8 mouse cellular contexts compared by ENCODE assay signal in genomic region chr12:36713866-36714662, GRCm38 (mm10).
DNase-seq lines count a peak whose midpoint lies in the region; ATAC-seq and TF ChIP-seq lines count a peak whose summit lies in the region.

No protein-coding gene starts in this region.

- no peaks in the 10 kb centered on the region for H3K27me3 ChIP-seq in forebrain, embryonic 16.5 days (replicated peaks; ENCODE audit: control insufficient read depth, insufficient read depth, low read length)
- H3K27me3 ChIP-seq in hindbrain, embryonic 15.5 days, result 0 out of 2 replicates have a peak, but pooled peaks cover 2% of the 10 kb centered on the region
- no peaks in the 10 kb centered on the region for H3K27me3 ChIP-seq in midbrain, embryonic 10.5 days (ENCODE audit: low read depth, poor library complexity, severe bottlenecking)
- no peaks in the 10 kb centered on the region for H3K27me3 ChIP-seq in stomach, postnatal 0 days (ENCODE audit: control insufficient read depth, insufficient read depth, low read length)

- intact Hi-C loops in left cerebral cortex, postnatal 4 days (cut with DNase I), result loop anchor here (5.0 to 10.0 kb wide), 4 partner anchors 471 to 1403 kb away; no protein-coding TSS in a partner anchor

- H3K9me3 ChIP-seq in forebrain, embryonic 16.5 days (ENCODE audit: control insufficient read depth, low read length), result no peaks in the 10 kb centered on the region
- no peaks in the 10 kb centered on the region for H3K9me3 ChIP-seq in hindbrain, embryonic 15.5 days
- no peaks in the 10 kb centered on the region for H3K9me3 ChIP-seq in midbrain, embryonic 10.5 days (replicated peaks)
- H3K9me3 ChIP-seq in stomach, postnatal 0 days (ENCODE audit: control insufficient read depth, low read length), result no peaks in the 10 kb centered on the region

- peak; percentile 69 for TF ChIP-seq CTCF in stomach, postnatal 0 days (IDR thresholded peaks at IDR 0.05; ENCODE audit: low read depth)

- H3K36me3 ChIP-seq in forebrain, embryonic 16.5 days (ENCODE audit: control insufficient read depth, insufficient read depth), result no peaks in the 10 kb centered on the region
- H3K36me3 ChIP-seq in hindbrain, embryonic 15.5 days, result no peaks in the 10 kb centered on the region
- no peaks in the 10 kb centered on the region for H3K36me3 ChIP-seq in midbrain, embryonic 10.5 days
- no peaks in the 10 kb centered on the region for H3K36me3 ChIP-seq in stomach, postnatal 0 days (ENCODE audit: control insufficient read depth, insufficient read depth, low read length)

- WGBS in forebrain, embryonic 16.5 days, result 25% methylated on average over 17 of the region's 17 CpGs
- WGBS in hindbrain, embryonic 15.5 days, result 27% methylated on average over 17 of the region's 17 CpGs
- WGBS in midbrain, embryonic 10.5 days, result 35% methylated on average over 17 of the region's 17 CpGs
- 14% methylated on average over 17 of the region's 17 CpGs for WGBS in stomach, postnatal 0 days

- no peaks in the 10 kb centered on the region for H3K4me1 ChIP-seq in brown adipose tissue, adult 24 weeks (ENCODE audit: control insufficient read depth, insufficient read depth, insufficient read length, low read length)
- no peaks in the 10 kb centered on the region; the same call in none of the 2 replicates for H3K4me1 ChIP-seq in forebrain, embryonic 16.5 days (replicated peaks; ENCODE audit: control insufficient read depth, insufficient read depth, low read length)
- H3K4me1 ChIP-seq in hindbrain, embryonic 15.5 days (replicated peaks), result no peaks in the 10 kb centered on the region
- peaks cover 3% of the 10 kb centered on the region for H3K4me1 ChIP-seq in midbrain, embryonic 10.5 days
- no peaks in the 10 kb centered on the region for H3K4me1 ChIP-seq in stomach, postnatal 0 days (replicated peaks; ENCODE audit: control insufficient read depth, insufficient read depth)

- peak overlapping the region; percentile 49 for H3K4me2 ChIP-seq in forebrain, embryonic 16.5 days (ENCODE audit: low read length)
- H3K4me2 ChIP-seq in hindbrain, embryonic 15.5 days, result peak overlapping the region; percentile 46
- peak overlapping the region; percentile 46 for H3K4me2 ChIP-seq in stomach, postnatal 0 days (replicated peaks; ENCODE audit: low read depth)

- H3K9ac ChIP-seq in forebrain, embryonic 16.5 days (replicated peaks; ENCODE audit: low read depth, low read length), result no peak overlapping the region; the same call in 1 of the 2 replicates
- no peak overlapping the region for H3K9ac ChIP-seq in hindbrain, embryonic 15.5 days
- no peak overlapping the region for H3K9ac ChIP-seq in stomach, postnatal 0 days (ENCODE audit: low read length)

- peak overlapping the region; percentile 88 for H3K27ac ChIP-seq in brown adipose tissue, adult 24 weeks (replicated peaks; ENCODE audit: low read depth, low read length)
- H3K27ac ChIP-seq in forebrain, embryonic 16.5 days (ENCODE audit: low read length), result no peak overlapping the region
- H3K27ac ChIP-seq in hindbrain, embryonic 15.5 days (replicated peaks), result no peak overlapping the region
- no peak overlapping the region for H3K27ac ChIP-seq in midbrain, embryonic 10.5 days (replicated peaks)
- no peak overlapping the region for H3K27ac ChIP-seq in stomach, postnatal 0 days (replicated peaks)

- H3K4me3 ChIP-seq in brown adipose tissue, adult 24 weeks (ENCODE audit: insufficient read depth, low read depth, low read length), result peak overlapping the region; percentile 39
- H3K4me3 ChIP-seq in forebrain, embryonic 16.5 days (replicated peaks; ENCODE audit: low read length), result peak overlapping the region; percentile 22
- peak overlapping the region; percentile 24; the same call in 1 of the 2 replicates for H3K4me3 ChIP-seq in hindbrain, embryonic 15.5 days
- H3K4me3 ChIP-seq in midbrain, embryonic 10.5 days, result peak overlapping the region; percentile 34
- peak overlapping the region; percentile 31 for H3K4me3 ChIP-seq in stomach, postnatal 0 days (ENCODE audit: low read depth, low read length)

- DNase-seq in cerebellum, adult 11 months, result peak; percentile 2
- no peak for DNase-seq in cerebellum, adult 8-10 months
- peak; percentile 36 for DNase-seq in left cerebral cortex, postnatal 4 days
- peak; percentile 28 for DNase-seq in midbrain, embryonic 10.5 days (ENCODE audit: low spot score)
- peak; percentile 17 for DNase-seq in stomach, postnatal 0 days (ENCODE audit: low spot score)

- TF ChIP-seq EP300 in stomach, postnatal 0 days (optimal IDR thresholded peaks at IDR 0.05), result no peak

- peak; percentile 85 for ATAC-seq in forebrain, embryonic 16.5 days
- peak; percentile 78 for ATAC-seq in hindbrain, embryonic 15.5 days (ENCODE audit: low FRiP score, low read depth)
- no peak for ATAC-seq in stomach, postnatal 0 days (ENCODE audit: low FRiP score, low TSS enrichment)
